Mouse (Mus musculus): ENCODE measurements around the gene Olfr1170.

Gene Olfr1170

GRCm38 (mm10) chr2:88228234-88228633 is at the start of gene Olfr1170:
Gene Olfr1170, minus strand, starts transcription at chr2:88228334.
- DNase-seq (ENCODE audit: low spot score in 2 of 2): no peak

DNA sequence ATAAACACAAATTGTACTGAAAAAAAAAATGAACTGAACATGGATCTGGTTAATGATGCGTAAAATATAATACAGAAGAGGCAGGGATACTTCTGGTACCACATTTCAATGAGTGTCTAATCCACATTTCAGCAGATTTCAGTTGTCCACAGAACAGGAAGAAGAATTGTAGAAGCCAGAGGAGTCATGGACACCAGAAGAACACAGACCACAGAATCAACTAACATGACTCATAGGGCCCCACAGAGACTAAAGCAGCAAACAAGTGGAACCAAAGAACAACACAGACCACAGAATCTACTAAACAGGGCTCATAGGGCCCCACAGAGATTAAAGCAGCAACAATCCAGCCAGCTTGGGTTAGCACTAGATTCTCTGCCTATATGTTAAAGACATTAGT is 7.3 kb downstream of the Olfr1170 start:
- no peak for DNase-seq (ENCODE audit: low spot score in 2 of 2)

DNA sequence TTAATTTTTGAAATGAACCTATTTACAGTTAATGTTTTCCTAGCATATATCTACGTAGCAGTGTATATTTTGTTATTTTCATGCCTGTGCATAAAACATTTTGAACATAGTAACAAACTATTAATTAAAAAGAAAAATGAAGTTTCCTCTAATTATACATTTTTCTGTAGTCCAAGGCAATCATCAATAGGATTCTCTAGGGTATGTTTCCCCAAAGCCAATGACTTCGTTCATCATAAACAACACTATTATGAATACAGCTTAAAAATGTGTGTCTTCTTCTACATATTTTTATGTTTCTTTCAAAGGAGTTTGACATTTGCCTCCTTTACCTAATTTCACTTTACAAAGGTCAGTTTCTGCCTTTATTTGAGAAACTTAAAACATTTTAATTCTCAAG is 46.6 kb downstream of the Olfr1170 start, which contains the start of gene Olfr1168:
TSS of gene Olfr1168 (plus strand) at position 301 of the 400 bp plus-strand sequence.
- no peak for DNase-seq (ENCODE audit: low spot score in 2 of 2)
